Mouse (Mus musculus): Measurements from ENCODE around the gene Ltbr. TPM values are rescaled to one million over a fixed set of nuclear protein-coding genes. Genes with fewer than 3 reads are reported as not detected.
A peak's percentile ranks its signal among the peaks of the same experiment; 100 is the strongest.
"Not testable (repeated sequence)": the region's sequence is repeated elsewhere in the genome, so short reads cannot be mapped to it uniquely, and the experiment has no call there.

Gene Ltbr
- polyA plus RNA-seq, 1 experiment: 97.1 TPM

- WGBS: 95% methylated on average over 22 of the region's 22 CpGs
- no peak for TF ChIP-seq CTCF (conservative IDR thresholded peaks at IDR 0.05; ENCODE audit: insufficient read depth, insufficient read length, low read depth, low read length)
- TF ChIP-seq POLR2A (IDR thresholded peaks at IDR 0.05; ENCODE audit: low read depth, low read length): no peak
- no peak within 1 kb of the TSS for H3K4me3 ChIP-seq (ENCODE audit: insufficient read depth, low read depth, low read length)
Observed at GRCm38 (mm10) chr6:125285890-125286289, 27.8 kb downstream of the Ltbr start, which contains the start of gene Tuba3a. Gene Tuba3a (minus strand): TSS chr6:125286042.

GRCm38 (mm10) chr6:125284751-125285150 is 28.9 kb downstream of the Ltbr start:
- WGBS: 93% methylated on average over 7 of the region's 7 CpGs
- no peak for DNase-seq
- TF ChIP-seq CTCF (conservative IDR thresholded peaks at IDR 0.05; ENCODE audit: insufficient read depth, insufficient read length, low read depth, low read length) (no peak), POLR2A (IDR thresholded peaks at IDR 0.05; ENCODE audit: low read depth, low read length) (no peak)
- Histone ChIP-seq H3K4me3 (ENCODE audit: insufficient read depth, low read depth, low read length) (no peak overlapping the region), H3K36me3 (ENCODE audit: control insufficient read depth, insufficient read depth, low read length) (no peaks in the 10 kb centered on the region), H3K27ac (ENCODE audit: insufficient read depth, low read depth, low read length) (no peak overlapping the region), H3K4me1 (ENCODE audit: control insufficient read depth, insufficient read depth, low read length) (no peaks in the 10 kb centered on the region), H3K27me3 (replicated peaks; ENCODE audit: control insufficient read depth, insufficient read depth, low read length) (no peaks in the 10 kb centered on the region)

More at GRCm38 (mm10) chr6:125285890-125286289, 27.8 kb downstream of the Ltbr start, which contains the start of gene Tuba3a:
- H3K27ac ChIP-seq (ENCODE audit: insufficient read depth, low read depth, low read length): no peak within 1 kb of the TSS
- DNase-seq: no peak
- no peaks in the 10 kb centered on the region for H3K27me3 ChIP-seq (replicated peaks; ENCODE audit: control insufficient read depth, insufficient read depth, low read length)
- H3K4me1 ChIP-seq (ENCODE audit: control insufficient read depth, insufficient read depth, low read length): no peaks in the 10 kb centered on the region
- H3K36me3 ChIP-seq (ENCODE audit: control insufficient read depth, insufficient read depth, low read length): no peaks in the 10 kb centered on the region

GRCm38 (mm10) chr6:125284250-125284649 is 29.4 kb downstream of the Ltbr start:
- Histone ChIP-seq H3K4me3 (ENCODE audit: insufficient read depth, low read depth, low read length) (no peak overlapping the region), H3K36me3 (ENCODE audit: control insufficient read depth, insufficient read depth, low read length) (no peaks in the 10 kb centered on the region), H3K27me3 (replicated peaks; ENCODE audit: control insufficient read depth, insufficient read depth, low read length) (no peaks in the 10 kb centered on the region), H3K4me1 (ENCODE audit: control insufficient read depth, insufficient read depth, low read length) (no peaks in the 10 kb centered on the region), H3K27ac (ENCODE audit: insufficient read depth, low read depth, low read length) (no peak overlapping the region)
- peak; percentile 45 for DNase-seq
- whole genome bisulfite sequencing: 21% methylated on average over 8 of the region's 8 CpGs
- TF ChIP-seq CTCF (conservative IDR thresholded peaks at IDR 0.05; ENCODE audit: insufficient read depth, insufficient read length, low read depth, low read length) (peak; percentile 36; the same call in 1 of the 2 replicates), POLR2A (IDR thresholded peaks at IDR 0.05; ENCODE audit: low read depth, low read length) (no peak)

GRCm38 (mm10) chr6:125282721-125283120 is 31.0 kb downstream of the Ltbr start:
- not testable (repeated sequence) for H3K27me3 ChIP-seq (replicated peaks; ENCODE audit: control insufficient read depth, insufficient read depth, low read length); H3K27ac ChIP-seq (ENCODE audit: insufficient read depth, low read depth, low read length); DNase-seq; H3K36me3 ChIP-seq (ENCODE audit: control insufficient read depth, insufficient read depth, low read length); H3K4me3 ChIP-seq (ENCODE audit: insufficient read depth, low read depth, low read length); H3K4me1 ChIP-seq (ENCODE audit: control insufficient read depth, insufficient read depth, low read length)
- WGBS: 91% methylated on average over 13 of the region's 13 CpGs

GRCm38 (mm10) chr6:125279729-125280128 is 34.0 kb downstream of the Ltbr start:
- DNase-seq: no peak
- no peaks in the 10 kb centered on the region for H3K36me3 ChIP-seq (ENCODE audit: control insufficient read depth, insufficient read depth, low read length)
- TF ChIP-seq CTCF (conservative IDR thresholded peaks at IDR 0.05; ENCODE audit: insufficient read depth, insufficient read length, low read depth, low read length) (no peak), POLR2A (IDR thresholded peaks at IDR 0.05; ENCODE audit: low read depth, low read length) (no peak)
- no peaks in the 10 kb centered on the region for H3K4me1 ChIP-seq (ENCODE audit: control insufficient read depth, insufficient read depth, low read length)
- H3K27ac ChIP-seq (ENCODE audit: insufficient read depth, low read depth, low read length): no peak overlapping the region
- WGBS: 67% methylated on average over 8 of the region's 8 CpGs
- H3K4me3 ChIP-seq (ENCODE audit: insufficient read depth, low read depth, low read length): no peak overlapping the region
- H3K27me3 ChIP-seq (replicated peaks; ENCODE audit: control insufficient read depth, insufficient read depth, low read length): no peaks in the 10 kb centered on the region

- whole genome bisulfite sequencing: 37% methylated on average over 15 of the region's 15 CpGs
- Histone ChIP-seq H3K36me3 (ENCODE audit: control insufficient read depth, insufficient read depth, low read length) (no peaks in the 10 kb centered on the region), H3K4me3 (ENCODE audit: insufficient read depth, low read depth, low read length) (no peak overlapping the region), H3K27me3 (replicated peaks; ENCODE audit: control insufficient read depth, insufficient read depth, low read length) (no peaks in the 10 kb centered on the region), H3K27ac (ENCODE audit: insufficient read depth, low read depth, low read length) (no peak overlapping the region), H3K4me1 (ENCODE audit: control insufficient read depth, insufficient read depth, low read length) (peaks cover 3% of the 10 kb centered on the region; the same call in 1 of the 2 replicates)
- peak; percentile 72 for DNase-seq
- no peak for TF ChIP-seq POLR2A (IDR thresholded peaks at IDR 0.05; ENCODE audit: low read depth, low read length)
- TF ChIP-seq CTCF (conservative IDR thresholded peaks at IDR 0.05; ENCODE audit: insufficient read depth, insufficient read length, low read depth, low read length): peak; percentile 65
Observed at GRCm38 (mm10) chr6:125274841-125275563, 38.7 kb downstream of the Ltbr start.

- no peak overlapping the region for H3K27ac ChIP-seq (ENCODE audit: insufficient read depth, low read depth, low read length)
- no peak for DNase-seq
- peaks cover 3% of the 10 kb centered on the region; the same call in 1 of the 2 replicates for H3K4me1 ChIP-seq (ENCODE audit: control insufficient read depth, insufficient read depth, low read length)
- no peaks in the 10 kb centered on the region for H3K27me3 ChIP-seq (replicated peaks; ENCODE audit: control insufficient read depth, insufficient read depth, low read length)
- H3K4me3 ChIP-seq (ENCODE audit: insufficient read depth, low read depth, low read length): no peak overlapping the region
- H3K36me3 ChIP-seq (ENCODE audit: control insufficient read depth, insufficient read depth, low read length): no peaks in the 10 kb centered on the region
- WGBS: 78% methylated on average over 10 of the region's 10 CpGs
- no peak for TF ChIP-seq POLR2A (IDR thresholded peaks at IDR 0.05; ENCODE audit: low read depth, low read length)
- no peak for TF ChIP-seq CTCF (conservative IDR thresholded peaks at IDR 0.05; ENCODE audit: insufficient read depth, insufficient read length, low read depth, low read length)
Observed at GRCm38 (mm10) chr6:125272228-125272785, 41.4 kb downstream of the Ltbr start.
